Mouse (Mus musculus): ENCODE data around the gene Ndc1.
"Not testable (repeated sequence)": the region's sequence is repeated elsewhere in the genome, so short reads cannot be mapped to it uniquely, and the experiment has no call there.

Ndc1 gene

DNA sequence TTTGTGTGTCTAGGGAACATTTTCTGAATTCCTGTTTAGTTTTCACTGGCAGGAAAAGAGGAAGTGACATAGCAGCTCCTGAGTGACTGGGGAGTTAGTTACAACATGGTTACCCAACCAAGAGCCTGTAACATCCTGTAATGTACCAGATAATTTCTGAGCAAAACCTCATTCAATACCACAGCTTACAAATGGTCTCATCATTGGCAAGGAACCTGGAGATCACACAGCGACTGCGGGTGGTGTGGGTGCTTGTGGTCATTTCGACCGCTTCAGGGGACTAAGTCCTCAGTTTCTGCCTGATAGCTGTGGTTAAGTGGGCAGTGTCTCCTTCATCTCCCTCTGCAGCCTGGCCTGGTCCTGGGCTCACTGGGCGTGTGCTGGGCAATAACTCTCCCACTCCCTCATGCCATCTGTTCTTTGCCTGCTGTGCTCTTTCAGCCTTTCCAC is 3.4 kb upstream of the Ndc1 start:
- DNase-seq (ENCODE audit: low read depth) = no peak

- DNase-seq (ENCODE audit: low read depth) = not testable (repeated sequence)
These were observed 1.2 kb upstream of the Ndc1 start for GRCm38 (mm10) chr4:107366408-107366807.

GRCm38 (mm10) chr4:107372304-107372703 is 4.7 kb downstream of the Ndc1 start:
- no peak for DNase-seq (ENCODE audit: low read depth)

GRCm38 (mm10) chr4:107374677-107375076 is 7.1 kb downstream of the Ndc1 start:
- DNase-seq (ENCODE audit: low read depth) = no peak

DNA sequence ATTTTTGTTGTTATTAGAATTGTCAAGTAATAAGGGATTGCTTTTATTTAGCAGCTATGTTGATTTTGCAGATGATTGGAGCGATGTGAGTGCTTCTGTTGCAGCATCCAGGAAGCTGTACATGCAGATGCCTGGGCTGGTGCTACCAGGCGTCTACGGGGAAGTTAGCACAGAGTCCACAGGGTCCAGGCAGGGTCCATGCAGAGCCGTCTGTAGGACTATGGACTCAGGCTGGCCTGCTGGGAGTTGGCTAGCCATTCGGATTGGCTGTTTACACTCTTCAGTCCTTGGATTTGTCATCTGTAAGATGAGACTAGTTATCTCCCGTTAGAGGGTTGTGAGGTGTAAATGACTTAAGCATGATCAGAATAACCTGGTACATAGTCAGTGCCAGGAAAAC is 11.4 kb downstream of the Ndc1 start:
- no peak for DNase-seq (ENCODE audit: low read depth)

DNA sequence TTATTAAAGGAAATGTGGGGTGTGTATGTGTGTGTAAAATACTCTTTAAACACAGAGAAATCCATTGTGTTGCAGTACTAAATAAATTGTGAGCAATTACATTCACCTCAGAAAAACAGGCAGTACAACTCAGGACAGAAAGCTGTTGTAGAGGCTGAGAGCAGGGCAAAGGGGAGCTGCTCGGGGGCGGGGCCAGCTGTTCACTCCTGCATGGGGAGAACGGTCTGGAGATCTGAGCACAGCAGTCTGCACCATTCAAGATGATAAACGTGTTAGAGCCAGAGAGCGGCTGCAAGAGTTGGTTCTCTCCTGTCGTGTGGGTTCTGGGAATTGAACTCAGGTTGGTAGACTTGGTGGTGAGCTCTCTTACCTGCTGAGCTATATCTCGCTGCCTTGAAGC is 13.3 kb downstream of the Ndc1 start:
- DNase-seq (ENCODE audit: low read depth) = no peak

GRCm38 (mm10) chr4:107387038-107387437 is 19.5 kb downstream of the Ndc1 start:
- no peak for DNase-seq (ENCODE audit: low read depth)

DNA sequence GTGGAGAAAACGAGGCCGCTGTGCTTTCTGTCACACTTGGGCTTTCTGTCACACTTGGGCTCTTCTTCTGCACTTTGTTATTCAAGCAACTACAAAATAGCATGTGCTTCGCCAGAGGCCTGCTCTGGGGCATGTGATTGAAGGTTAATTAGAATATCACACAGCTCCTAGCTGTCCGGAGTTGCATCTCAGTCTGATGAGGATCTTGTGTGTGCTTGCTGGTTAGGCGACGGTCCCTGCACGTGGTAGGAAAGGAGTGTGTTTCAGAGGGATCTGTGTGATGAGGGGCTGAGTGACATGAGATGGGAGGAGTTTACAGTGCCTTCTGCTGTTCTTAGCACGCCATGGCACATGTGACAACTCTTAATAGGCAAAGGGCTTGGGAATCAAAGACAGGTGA is 19.9 kb downstream of the Ndc1 start:
- DNase-seq (ENCODE audit: low read depth) = no peak

- no peak for DNase-seq (ENCODE audit: low read depth)
These were observed 20.7 kb downstream of the Ndc1 start for GRCm38 (mm10) chr4:107388291-107388690.

DNA sequence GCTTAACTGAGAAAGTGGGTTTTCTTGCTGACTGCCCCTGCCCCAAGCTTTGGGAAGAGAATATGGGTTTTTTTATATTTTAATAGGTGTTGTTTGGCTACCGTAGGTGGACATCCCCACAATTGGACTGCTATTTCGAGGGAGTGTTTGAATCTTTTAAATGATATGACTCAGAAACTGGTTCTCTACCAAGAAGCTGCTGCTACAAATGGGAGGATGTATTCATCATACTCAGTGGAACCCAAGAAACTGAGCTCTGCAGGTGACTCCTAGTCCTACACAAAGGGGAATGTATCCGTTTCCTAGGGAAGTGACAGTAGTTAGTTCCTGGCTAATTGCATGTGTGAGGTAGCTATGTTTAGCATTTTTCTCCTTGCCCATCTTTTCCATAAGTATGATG is 21.8 kb downstream of the Ndc1 start:
- no peak for DNase-seq (ENCODE audit: low read depth)

- DNase-seq (ENCODE audit: low read depth) = no peak
These were observed 26.2 kb downstream of the Ndc1 start for GRCm38 (mm10) chr4:107393771-107394170.

- no peak for DNase-seq (ENCODE audit: low read depth)
These were observed 52.6 kb downstream of the Ndc1 start for GRCm38 (mm10) chr4:107420202-107420601.

GRCm38 (mm10) chr4:107421711-107422110 is 54.1 kb downstream of the Ndc1 start:
- DNase-seq (ENCODE audit: low read depth) = no peak

GRCm38 (mm10) chr4:107422176-107422575 is 54.6 kb downstream of the Ndc1 start:
- DNase-seq (ENCODE audit: low read depth) = no peak

GRCm38 (mm10) chr4:107425616-107426015 is 58.0 kb downstream of the Ndc1 start:
- DNase-seq (ENCODE audit: low read depth) = no peak

DNA sequence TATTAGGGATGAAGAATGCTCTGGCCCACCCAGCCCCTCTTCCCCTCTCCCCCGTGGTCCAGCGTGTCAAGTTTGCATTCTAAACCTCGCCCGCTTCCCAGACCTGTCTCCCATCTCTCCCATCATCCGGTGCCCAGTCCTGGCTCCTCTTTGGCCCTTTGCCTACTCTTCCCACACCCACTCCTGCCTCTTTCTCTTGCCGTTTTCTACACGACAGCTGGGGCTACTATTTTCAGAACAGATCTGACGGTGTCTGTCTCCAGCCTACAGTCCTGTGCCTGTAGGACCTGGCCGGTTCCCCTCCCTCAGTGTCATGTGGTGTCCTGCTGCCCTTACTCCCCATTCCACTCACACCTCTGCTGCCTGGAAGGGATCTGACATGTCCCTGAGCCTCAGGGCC is 59.0 kb downstream of the Ndc1 start:
- no peak for DNase-seq (ENCODE audit: low read depth)

DNA sequence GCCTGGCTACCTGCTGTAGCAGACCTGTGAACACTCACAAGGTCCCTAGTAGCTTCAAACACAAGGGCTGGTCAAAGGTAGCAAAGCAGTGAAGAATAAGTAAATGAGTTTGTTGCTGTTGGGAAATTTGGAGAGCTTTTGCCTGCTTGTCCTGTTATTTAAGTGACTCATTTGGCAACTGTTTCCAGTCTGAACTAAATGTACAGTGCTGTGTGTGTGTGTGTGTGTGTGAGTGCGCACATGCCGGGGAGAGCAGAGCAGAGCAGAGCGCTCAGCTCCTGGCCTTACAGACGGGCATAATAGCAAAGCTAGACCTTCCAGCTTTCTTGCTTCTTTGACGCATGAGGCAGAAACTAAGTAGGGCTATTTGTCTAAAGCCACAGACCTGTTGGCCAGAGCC is 65.1 kb downstream of the Ndc1 start:
- no peak for DNase-seq (ENCODE audit: low read depth)

GRCm38 (mm10) chr4:107433998-107434355 is 66.4 kb downstream of the Ndc1 start:
- no peak for DNase-seq (ENCODE audit: low read depth)

GRCm38 (mm10) chr4:107434356-107435237 is 67.0 kb downstream of the Ndc1 start, which contains the start of gene Glis1:
TSS of gene Glis1 (plus strand) at chr4:107434591.
- no peak for DNase-seq (ENCODE audit: low read depth)

GRCm38 (mm10) chr4:107435238-107435946 is 67.8 kb downstream of the Ndc1 start:
- DNase-seq (ENCODE audit: low read depth) = no peak

DNA sequence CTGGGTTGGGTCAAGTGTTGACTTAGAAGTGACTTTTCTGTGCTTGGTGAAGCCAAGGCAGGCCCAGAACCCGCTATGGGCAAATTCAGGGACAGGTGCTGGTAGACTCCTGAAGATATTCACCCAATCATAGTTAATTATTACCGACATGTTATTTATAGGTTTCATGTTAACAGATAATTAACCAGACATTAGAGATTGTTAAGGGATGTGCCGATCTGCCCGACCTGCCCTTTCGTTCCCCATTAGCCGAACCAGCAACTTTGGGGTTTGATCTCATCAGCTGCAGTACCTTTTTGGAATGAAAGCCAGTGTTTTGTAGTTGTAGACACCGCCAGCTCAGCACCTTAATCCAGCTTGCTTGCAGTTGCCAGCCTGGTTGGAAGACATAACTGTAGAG is 68.9 kb downstream of the Ndc1 start:
- no peak for DNase-seq (ENCODE audit: low read depth)

GRCm38 (mm10) chr4:107438741-107439140 is 71.2 kb downstream of the Ndc1 start:
- no peak for DNase-seq (ENCODE audit: low read depth)

DNA sequence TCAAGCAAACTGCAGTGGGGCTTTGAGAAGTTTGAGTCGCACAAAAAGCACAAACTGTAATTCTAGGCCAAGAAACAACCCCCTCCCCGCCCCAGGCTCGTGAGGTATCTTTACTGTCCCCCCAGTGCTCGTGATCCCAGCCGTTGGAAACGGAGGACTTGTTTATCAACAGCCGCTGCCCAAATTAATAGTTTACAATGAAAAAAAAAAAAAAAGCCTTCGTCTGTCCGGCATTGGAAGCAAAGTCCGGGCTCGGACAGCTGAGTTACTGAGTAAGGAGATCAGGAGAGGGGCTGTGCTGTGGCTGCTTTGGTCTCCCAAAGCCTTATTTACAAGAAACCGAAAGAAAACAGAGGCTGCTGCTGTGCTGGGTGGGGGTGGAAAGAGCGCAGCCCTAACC is 72.7 kb downstream of the Ndc1 start:
- DNase-seq (ENCODE audit: low read depth) = no peak

All from c-Kit-positive CD71-positive TER-119-negative erythroid progenitor cells, embryonic 14.5 days (primary cell).